Mouse (Mus musculus) lung, postnatal 25 days (tissue): ENCODE results near the gene Tmem176b.
"Not testable (repeated sequence)": the region's sequence is repeated elsewhere in the genome, so short reads cannot be mapped to it uniquely, and the experiment has no call there.

Experiments
- DNase-seq: peaks from one replicate; pipeline ENCODE4 v3.0.0; 2022; ENCODE audit warnings: low spot score

The Tmem176b gene

GRCm38 (mm10) chr6:48840973-48841625 lies at the start of gene Tmem176b:
Gene Tmem176b (minus strand): TSS chr6:48841496.
- DNase-seq = peak; percentile 96

GRCm38 (mm10) chr6:48876510-48877135 lies 35.3 kb upstream of the Tmem176b start:
- DNase-seq = no peak

- DNase-seq = no peak
Measured at GRCm38 (mm10) chr6:48875515-48875914, 34.2 kb upstream of the Tmem176b start.

- no peak for DNase-seq
Measured at GRCm38 (mm10) chr6:48874576-48874975, 33.3 kb upstream of the Tmem176b start.

- no peak for DNase-seq
Measured at GRCm38 (mm10) chr6:48872596-48872995, 31.3 kb upstream of the Tmem176b start, which contains the start of gene Aoc1. Gene Aoc1 (plus strand): TSS chr6:48872896.

GRCm38 (mm10) chr6:48869774-48870173 lies 28.5 kb upstream of the Tmem176b start:
- DNase-seq = no peak

- no peak for DNase-seq
Measured at GRCm38 (mm10) chr6:48867158-48867557, 25.9 kb upstream of the Tmem176b start.

- DNase-seq = not testable (repeated sequence)
Measured at GRCm38 (mm10) chr6:48866355-48866950, 25.2 kb upstream of the Tmem176b start.

GRCm38 (mm10) chr6:48865152-48865745 lies 24.0 kb upstream of the Tmem176b start:
- DNase-seq = no peak

- DNase-seq = no peak
Measured at GRCm38 (mm10) chr6:48864723-48865122, 23.4 kb upstream of the Tmem176b start.

GRCm38 (mm10) chr6:48864181-48864580 lies 22.9 kb upstream of the Tmem176b start:
- no peak for DNase-seq

GRCm38 (mm10) chr6:48863488-48863887 lies 22.2 kb upstream of the Tmem176b start:
- DNase-seq = no peak

GRCm38 (mm10) chr6:48862816-48863215 lies 21.5 kb upstream of the Tmem176b start:
- DNase-seq = no peak

GRCm38 (mm10) chr6:48861616-48862280 lies 20.5 kb upstream of the Tmem176b start:
- DNase-seq = no peak

GRCm38 (mm10) chr6:48860851-48861250 lies 19.6 kb upstream of the Tmem176b start:
- DNase-seq = no peak

GRCm38 (mm10) chr6:48860130-48860815 lies 19.0 kb upstream of the Tmem176b start:
- DNase-seq = peak; percentile 71

- peak; percentile 77 for DNase-seq
Measured at GRCm38 (mm10) chr6:48857613-48858302, 16.5 kb upstream of the Tmem176b start.

GRCm38 (mm10) chr6:48854155-48854554 lies 12.9 kb upstream of the Tmem176b start:
- DNase-seq = no peak

- peak; percentile 64 for DNase-seq
Measured at GRCm38 (mm10) chr6:48851820-48852491, 10.7 kb upstream of the Tmem176b start.

GRCm38 (mm10) chr6:48845086-48845485 lies 3.8 kb upstream of the Tmem176b start:
- no peak for DNase-seq
